Mouse (Mus musculus) WW6 (cell line): ENCODE measurements around the gene Icosl.
"Not testable (repeated sequence)": the region's sequence is repeated elsewhere in the genome, so short reads cannot be mapped to it uniquely, and the experiment has no call there.

ENCODE experiments used
- DNase-seq: peaks from one replicate; pipeline ENCODE4 v3.0.0-alpha.2; 2013; ENCODE audit warnings: low read depth, low spot score

Gene Icosl

DNA sequence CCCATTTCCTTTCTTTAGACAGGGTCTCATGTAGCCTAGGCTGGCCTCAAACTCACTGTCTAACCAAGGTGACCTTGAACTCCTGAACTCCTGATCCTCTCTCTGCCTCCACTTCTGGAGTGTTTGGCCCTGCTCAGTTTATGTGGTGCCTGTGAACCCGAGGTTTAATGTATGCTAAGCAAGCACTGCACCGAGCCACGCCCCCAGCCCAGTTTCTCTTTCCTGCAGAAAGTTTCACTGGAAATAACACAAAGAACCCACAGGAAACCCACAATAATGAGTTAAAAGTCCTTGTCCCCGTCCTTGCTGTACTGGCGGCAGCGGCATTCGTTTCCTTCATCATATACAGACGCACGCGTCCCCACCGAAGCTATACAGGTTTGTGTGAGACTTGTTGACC lies 5.9 kb downstream of the Icosl start:
- DNase-seq = no peak

DNA sequence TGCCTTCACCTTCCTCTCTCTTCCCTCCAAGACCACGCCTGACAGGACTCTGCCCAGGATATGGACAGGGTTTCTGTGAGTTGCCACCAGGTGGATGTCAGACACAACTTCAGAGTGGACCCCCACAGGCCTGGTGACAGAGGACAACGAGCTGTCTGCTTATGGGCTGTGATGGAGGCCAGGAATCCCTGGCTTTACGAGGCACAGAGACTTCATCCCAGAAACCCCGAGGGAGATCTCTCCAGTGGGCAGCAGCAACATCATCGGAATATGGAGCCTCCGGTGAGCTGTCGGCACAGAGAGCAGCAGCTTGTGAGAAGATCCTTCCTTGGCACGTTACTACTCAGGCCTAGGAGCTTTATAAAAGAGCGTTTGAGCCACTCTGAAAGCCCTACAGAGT lies 8.8 kb downstream of the Icosl start:
- DNase-seq = no peak

DNA sequence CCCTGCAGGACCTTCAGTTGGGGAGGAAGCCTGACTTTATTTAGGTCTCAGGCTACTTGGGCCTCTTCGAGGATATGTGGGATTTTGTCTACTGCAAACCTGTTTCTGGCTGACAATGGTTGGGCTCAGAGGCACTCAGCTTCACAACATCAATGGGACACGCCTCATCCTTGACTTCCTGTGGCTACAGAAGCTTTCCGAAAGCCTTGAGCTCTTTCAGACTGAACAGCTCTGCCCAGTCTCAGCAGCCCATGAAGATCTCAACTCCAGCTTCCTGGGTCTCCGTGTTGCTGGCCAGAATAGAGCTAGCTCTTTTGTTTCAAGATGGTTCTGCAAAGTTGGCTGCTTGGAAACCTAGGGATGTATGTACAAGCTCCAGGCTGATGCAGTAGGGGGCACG lies 9.2 kb downstream of the Icosl start:
- DNase-seq = no peak

DNA sequence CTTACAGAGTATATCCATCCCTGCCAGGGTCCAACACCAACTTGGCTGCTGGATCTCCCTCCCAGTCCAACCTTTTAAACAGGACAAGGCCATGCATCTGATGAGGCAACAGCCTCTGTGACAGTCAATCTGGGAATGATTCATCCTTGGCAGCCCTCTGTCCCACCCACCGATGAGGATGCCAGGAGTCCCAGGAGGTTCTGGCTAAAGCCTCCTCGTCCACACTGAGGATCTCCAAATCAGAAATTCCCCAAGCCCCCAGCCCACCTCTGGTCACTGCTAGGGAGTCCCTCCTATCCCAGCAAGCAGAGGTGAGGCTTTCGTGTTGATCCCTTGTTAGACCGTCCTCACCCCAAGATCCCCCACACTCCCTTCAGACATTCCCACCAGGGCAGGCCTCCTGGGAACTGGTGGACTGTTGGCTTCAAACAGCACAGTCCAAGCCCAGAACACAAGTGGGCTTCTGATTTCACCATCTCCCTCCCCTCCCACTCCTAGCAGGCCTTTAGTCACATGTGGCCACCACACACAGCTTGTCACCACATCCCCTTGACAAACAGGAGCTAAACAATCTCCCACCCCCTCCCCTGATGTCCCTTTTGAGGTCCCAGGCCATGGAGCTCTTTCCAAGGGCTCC lies 11.0 kb downstream of the Icosl start:
- no peak for DNase-seq

DNA sequence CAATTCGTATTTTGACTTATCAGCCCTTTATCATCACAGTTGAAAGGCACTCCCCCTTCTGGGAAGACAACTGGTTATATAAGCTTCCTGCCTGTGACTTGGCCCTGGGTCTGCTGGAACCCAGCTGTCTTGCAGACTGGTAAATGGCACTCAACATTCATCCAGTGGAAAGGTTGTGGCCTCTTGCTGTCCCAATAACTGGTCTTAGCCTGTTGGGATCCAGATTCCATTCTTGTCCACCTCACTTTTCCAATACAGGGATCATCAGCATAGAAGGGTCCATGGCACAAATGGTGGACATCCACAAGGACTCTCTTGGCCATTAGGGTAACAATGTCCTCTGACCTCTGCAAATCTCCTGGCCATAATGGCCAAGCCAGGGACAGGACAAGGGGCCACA lies 15.0 kb downstream of the Icosl start:
- DNase-seq = no peak

DNA sequence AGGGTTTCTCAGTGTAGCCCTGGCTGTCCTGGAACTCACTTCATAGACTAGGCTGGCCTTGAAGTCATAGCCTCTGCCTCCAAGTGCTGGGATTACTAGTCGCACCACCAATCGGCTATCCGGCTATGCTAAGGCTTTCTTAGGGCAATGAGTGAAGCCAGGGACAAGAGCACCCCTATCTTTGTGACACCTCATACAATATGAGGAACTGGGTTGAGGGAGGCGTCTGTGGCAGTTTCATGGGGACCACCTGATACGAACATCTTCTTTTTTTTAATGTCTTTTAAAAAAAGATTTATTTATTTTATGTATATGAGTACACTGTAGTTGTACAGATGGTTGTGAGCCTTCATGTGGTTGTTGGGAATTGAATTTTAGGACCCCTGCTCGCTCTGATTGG lies 16.6 kb downstream of the Icosl start:
- DNase-seq = no peak

DNA sequence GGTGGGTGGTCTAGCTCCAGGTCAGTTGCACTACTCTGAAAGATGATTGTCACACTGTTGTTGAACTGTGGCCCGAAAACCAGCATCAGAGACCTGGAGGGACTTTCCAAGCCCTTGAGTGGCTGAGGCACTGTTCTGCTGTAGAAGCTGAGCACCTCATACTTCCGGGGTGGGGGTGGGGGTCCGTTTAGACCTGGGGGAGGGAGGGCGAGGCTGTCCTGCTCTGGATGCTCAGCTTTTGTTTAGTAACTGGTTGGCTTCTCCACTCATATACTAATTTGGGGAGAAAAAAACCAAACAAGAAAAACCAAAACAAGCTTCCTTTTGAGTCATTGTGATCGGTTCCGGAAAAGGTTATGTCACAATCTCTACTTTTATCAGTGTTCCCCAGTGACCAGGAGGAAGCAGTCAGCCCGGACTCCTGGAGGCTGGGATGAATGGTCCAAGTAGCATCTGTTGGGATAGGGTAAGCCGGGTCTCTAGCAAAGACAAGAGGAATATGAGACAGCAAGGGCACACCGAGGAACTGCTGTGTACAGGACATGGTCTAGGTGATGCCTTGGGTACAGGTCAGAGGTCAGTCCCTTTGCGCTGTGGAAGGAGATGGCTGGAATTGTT lies 17.5 kb downstream of the Icosl start:
- DNase-seq = no peak

DNA sequence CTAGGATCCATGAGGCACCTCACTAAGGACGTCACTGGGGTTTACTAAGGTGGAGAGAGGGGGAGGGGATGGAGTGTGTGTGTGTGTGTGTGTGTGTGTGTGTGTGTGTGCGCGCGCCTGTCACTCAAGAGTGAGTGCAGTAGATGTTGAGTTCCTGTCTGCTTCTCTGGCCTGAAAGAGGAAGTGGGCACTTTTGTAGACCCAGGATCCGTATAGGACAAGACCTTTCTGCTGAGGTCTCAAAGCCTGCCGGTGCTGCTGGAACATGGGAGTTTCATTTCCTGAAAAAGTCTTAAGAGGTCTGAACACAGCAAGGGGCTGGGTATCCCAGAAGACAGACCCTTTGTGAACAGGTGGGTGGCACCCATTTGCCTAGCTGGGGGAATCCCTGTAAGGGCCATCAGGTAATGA lies 18.0 kb downstream of the Icosl start:
- DNase-seq = no peak

DNA sequence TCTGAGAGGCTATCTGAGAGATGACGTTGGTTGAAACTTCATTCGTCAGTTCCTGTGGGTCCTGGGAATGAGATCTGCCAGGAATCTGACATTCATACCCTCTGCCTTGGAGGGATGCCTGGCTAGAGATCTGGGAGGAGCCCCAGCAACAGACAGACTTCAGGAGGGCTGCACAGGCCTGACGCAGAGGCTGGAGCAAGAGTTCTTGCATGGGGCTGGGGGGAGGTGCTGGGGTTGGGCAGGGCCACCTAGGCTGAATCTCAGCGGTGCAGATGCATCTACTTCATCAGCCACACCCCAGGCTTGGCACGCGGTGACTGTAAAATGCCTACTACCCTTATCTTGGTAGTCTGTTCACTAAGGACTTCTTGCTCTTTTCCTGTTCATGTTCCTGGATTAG lies 21.1 kb downstream of the Icosl start:
- DNase-seq = no peak

DNA sequence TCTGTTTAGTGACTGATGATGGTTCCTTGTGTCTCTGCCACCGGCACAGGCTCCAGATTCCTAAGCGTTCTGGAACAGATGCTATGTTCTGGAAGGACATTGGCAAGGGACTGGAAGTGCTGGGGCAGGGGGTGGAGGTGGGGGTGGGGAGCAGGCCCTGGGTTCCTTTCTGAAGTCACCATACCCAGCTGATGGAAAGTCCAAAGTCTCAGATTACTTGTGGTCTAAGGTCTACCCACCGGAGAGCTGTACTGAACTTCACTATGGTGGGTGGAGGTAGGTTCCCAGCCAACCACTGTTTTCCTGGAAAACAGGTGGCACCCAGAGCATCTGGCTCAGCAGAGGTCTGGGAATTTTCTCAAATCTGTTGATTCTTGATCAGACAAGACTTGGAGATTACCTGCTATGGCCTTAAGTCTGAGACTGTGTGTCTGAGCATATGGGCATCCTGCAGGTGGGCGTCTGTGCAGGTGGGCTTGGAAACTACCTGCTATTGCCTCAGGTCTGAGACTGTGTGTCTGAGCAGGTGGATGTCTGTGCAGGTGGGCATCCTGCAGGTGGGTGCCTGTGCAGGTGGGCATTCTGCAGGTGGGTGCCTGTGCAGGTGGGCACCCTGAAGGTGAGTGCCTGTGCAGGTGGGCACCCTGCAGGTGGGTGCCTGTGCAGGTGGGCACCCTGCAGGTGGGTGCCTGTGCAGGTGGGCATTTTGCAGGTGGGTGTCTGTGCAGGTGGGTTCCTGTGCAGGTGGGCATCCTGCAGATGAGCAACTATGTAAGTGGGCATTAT lies 21.8 kb downstream of the Icosl start:
- DNase-seq = no peak

DNA sequence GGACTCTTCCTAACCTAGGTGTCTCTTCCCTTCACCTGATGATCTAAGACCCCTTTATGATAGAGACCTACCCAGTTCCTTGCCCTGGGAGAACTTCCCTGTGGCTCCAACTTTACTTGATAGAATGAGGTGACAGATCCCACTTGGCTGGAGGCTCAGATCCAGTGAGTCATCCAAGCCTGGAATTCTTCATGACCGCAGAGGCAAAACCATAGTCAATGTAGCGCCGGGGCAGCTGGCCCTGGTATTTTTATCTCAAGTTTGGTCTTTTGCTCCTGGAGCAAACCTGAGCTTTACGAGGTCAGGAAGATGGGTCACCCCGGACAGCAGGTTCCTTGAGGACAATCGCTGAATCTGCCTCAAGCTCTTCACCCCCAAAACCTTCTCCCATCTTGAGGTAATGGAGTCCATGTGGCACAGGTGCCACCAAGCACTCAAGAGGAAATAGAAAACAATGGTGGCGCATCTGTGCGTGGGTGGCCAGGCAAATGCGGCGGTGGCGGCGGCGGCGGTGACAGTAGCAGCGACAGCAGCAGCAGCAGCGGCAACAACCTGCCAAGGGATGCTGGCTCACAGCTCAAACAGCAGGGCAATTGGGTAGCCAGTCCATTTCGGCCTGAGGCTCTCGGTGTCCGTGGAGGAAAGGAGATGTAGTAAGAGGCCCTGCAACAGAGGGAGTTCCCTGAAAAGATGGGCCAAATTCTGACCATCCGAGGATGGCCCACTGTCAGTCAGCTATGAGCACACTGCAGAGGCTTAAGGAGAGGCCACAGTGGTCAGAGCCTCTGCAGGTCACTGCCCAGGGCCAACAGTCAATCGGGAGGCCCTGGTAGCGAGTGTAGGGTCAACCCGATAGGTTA lies 23.0 kb downstream of the Icosl start:
- DNase-seq = no peak

DNA sequence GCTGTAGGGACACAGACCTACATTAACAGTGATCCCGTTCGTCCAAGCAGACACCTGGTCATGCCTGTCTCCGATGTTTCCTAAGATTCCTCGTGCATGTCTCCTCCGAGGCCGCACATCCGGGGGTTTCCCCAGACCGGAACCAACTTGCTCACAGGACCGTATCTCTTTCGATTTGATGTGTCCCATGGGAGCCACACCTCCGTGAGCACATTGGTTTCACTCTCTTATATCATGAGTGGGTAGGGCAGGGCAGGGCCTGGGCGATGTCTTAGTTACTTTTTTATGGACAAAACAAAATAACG lies 23.6 kb downstream of the Icosl start:
- no peak for DNase-seq

DNA sequence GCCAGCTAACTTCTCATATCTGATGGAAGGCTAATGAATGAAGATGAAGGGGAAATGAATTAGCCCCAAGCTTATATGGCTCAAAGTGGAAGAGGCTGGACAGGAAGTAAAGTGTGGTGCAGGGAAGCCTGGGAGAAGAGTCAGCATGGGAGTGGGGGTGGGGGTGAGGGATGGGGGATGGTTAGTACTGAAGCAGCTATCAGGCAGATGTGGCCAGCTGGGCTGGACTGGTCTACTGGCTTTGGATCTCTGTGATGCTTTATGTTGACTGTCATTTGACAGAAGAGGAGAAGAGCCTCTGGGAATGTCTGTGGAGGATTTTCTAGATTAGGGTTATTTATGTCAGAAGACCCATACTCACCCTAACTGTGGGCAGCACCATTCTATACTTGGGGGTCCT lies 26.1 kb downstream of the Icosl start:
- no peak for DNase-seq

DNA sequence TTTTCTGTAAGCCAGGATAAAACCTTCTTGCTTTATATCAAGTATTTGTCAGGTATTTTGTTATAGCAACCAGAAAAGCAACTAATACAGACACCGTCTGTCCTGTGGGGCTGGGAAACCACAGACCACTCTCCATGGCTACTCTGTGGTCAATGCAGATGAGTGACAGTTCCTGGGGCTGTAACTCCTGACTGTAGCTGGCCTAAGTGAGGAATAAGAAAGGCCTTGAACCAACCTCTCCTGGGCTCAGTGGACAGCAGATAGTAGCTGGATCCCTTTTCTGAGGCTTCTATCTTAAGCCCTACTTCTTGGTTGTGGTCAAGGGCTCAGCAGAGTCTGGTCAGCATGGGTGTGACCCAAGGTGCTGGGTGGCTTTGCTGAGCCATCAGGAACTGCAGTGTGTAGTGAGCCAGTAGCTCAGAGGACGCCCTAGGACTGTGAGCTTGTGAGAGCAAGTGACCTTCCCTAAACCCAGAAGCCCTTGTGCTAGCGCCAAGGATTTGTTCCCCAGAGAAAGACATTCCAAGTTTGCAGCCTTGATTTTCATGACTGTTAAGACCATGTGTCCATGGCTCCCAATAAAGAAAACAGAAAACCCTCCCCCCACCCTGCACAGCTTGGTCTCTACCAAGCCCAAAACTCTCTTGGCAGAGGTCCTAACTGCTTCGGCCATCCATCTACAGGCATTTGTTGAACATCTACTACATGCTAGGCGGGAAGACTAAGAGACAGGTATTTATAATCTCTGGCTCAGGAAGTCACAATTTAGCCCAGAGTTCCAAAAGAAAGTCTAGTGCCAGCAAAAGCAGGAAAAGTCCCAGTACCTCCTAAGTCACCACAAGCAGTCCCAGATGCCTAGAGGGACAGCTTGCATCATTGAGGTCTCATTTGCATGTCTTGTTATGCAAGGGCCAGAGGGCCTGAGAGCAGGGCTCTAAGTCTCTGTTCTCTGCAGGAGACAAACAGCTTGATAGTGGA lies 27.1 kb downstream of the Icosl start:
- no peak for DNase-seq

DNA sequence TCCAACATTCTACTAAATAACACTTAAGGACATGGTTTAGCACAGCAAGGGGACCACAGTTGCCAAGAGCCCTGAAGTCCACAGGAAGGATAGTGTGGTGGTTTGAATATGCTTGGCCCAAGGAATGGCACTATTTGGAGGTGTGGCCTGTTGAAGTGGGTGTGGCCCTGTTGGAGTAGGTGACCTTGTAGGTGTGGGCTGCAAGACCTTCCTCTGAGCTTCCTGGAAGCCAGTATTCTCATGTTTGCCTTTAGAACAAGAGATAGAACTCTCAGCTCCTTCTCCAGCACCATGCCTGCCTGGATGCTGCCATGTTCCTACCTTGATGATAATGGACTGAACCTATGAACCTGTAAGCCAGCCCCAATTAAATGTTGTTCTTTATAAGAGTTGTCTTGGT lies 30.8 kb downstream of the Icosl start:
- not testable (repeated sequence) for DNase-seq

DNA sequence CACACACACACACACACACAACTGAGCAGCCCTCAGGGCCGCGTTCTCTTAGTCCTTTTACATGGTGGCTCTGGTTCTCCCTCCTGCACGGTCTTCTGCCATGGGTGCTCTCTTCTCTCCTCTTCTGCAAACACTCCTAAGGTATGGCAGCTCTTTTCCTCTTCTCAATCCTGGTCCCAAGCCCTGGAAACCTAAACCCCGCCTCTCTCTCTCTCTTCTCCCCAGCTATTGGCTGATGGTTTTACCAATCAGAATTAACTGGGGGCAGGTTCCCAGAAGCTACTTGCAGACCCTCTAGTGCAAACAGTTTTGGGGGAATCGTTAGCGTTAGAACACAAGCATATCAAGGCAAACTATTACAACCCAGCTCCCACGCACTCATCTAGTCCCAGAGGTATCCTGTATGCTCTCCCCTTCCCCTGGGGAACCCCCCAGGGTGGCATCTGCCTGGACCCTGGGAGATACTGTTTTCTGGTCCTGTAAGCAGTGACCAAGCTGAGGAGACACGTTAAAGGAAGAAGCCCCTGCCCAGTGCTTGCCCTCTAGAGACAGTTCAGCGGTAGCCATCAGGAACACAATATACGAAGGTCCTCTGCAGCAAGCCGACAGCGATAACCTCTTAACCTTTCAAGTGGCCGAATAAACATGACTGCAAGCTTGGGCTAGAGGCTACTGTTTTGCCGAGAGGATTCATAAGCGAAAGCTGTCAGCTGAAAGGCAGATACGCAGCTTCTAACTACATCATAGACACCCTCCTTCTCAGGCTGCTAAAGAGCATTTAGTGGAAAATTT lies 32.1 kb downstream of the Icosl start:
- DNase-seq = no peak

DNA sequence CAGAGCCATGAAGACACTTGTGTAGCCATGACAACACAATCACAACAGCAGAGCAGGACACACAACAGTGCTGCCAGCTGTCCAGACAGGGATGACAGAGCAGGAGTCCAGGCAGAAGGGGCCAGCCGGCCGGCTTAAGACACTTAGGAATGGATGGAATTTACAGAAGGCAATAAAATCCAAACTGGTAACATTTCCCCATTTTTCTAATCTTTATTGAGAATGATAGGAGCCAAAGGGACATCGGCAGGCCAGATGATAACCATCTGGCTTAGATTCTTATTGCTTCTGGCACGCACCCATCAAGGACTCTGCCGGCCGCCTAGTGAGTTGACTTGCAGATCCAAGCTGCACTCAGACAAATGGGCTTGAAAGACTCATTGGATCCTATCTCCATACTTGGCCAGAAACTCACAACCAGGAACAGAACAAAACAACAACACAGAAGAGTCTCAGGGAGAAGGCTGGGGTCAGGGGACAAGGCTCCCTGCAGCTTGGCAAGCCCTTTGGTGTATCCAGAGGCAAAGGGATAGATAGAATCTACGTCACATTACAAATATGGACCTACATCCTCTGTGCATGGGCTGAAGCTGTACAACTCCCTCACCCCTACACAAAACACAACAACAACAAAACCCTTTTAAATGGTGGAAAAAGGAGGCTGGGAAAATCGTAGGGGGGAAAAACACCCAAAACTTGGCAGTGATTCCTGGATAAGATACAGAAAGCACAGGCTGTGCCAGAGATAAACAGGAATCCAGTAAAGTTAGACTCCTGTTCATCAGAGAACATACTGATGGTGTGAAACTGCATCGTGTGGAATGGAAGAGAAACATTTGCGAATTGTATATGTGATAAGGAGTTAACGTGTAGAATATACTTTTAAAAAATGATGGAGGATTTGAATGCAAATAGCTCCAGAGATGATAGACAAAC lies 35.7 kb downstream of the Icosl start:
- DNase-seq = no peak

DNA sequence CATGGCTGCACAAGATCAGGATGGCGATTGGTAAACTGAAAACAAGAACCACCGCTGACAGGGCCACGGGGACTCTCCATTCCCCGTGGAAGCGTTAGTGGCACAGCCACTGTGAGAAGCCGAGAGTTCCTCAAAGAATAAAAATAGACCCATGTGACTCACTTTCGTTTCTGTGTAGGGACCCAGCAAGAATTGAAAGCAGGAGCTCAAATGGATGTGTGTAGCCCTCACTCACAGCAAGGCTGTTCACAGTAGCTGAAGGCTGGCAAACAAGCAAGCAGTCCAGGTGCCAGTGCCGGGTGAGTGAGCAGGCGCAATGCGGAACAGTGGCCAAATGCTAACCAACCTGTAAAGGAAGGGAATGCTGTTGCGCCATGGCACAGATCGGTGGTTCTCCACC lies 36.4 kb downstream of the Icosl start:
- no peak for DNase-seq

DNA sequence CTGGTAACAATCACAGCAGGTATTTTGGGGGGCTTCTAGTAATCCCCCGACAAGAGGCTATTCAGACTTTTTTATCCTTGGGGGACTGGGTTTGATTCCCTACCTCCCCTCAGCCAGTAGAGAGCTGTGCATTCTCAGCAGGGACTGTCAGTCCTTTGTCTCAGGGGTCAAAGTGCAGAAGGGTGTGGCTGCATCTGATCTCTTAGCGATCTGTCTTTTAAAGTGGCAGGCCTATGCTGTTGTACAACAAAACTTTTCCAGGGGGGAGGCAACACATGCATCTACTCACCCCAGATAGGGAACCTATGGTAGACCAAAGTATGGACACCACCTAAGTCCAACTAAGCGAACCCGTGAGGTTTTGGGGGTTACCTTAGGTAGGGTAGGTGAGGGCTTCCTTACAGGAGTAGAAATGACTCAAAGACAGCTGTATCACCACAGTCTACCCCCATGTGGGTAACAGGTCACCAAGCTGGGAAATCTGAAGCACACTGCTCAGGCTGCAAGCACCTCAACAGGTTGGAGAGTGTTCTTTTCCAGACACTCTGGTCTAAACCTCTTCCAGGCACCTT lies 45.5 kb downstream of the Icosl start:
- DNase-seq = no peak
